Mouse (Mus musculus): ENCODE measurements around the gene Olfr448. TPM values are rescaled to one million over a fixed set of nuclear protein-coding genes. Genes with fewer than 3 reads are reported as not detected.

Olfr448 gene
- total RNA-seq (2023; ENCODE audit: inconsistent age) = not detected in 4 replicates

GRCm38 (mm10) chr6:42890141-42890540, at the start of gene Olfr448:
Gene Olfr448, plus strand, starts transcription at chr6:42890441.

GRCm38 (mm10) chr6:42908578-42908977, 18.3 kb downstream of the Olfr448 start, which contains the start of gene Olfr447:
Gene Olfr447, plus strand, starts transcription at chr6:42908878.

GRCm38 (mm10) chr6:42921077-42921476, 30.8 kb downstream of the Olfr448 start, which contains the start of gene Olfr446:
Gene Olfr446, plus strand, starts transcription at chr6:42921377.

Other genes with a start within 250 kb of the Olfr448 start
- gene Tcaf2, start 245.2 kb upstream of the Olfr448 start, total RNA-seq (2023; ENCODE audit: inconsistent age) = not detected in 4 replicates
- gene Tcaf1, start 180.4 kb upstream of the Olfr448 start, total RNA-seq (2023; ENCODE audit: inconsistent age) = not detected in 4 replicates
- gene Olfr453, start 151.1 kb upstream of the Olfr448 start, total RNA-seq (2023; ENCODE audit: inconsistent age) = not detected in 4 replicates
- gene Olfr38, start 134.0 kb upstream of the Olfr448 start, total RNA-seq (2023; ENCODE audit: inconsistent age) = not detected in 4 replicates
- gene Olfr452, start 105.3 kb upstream of the Olfr448 start, total RNA-seq (2023; ENCODE audit: inconsistent age) = not detected in 4 replicates
- gene Olfr450, start 78.5 kb upstream of the Olfr448 start, total RNA-seq (2023; ENCODE audit: inconsistent age) = not detected in 4 replicates
- not detected in 4 replicates for gene Olfr449, start 56.1 kb upstream of the Olfr448 start, total RNA-seq (2023; ENCODE audit: inconsistent age)
- gene Olfr447, start 18.4 kb downstream of the Olfr448 start, total RNA-seq (2023; ENCODE audit: inconsistent age) = not detected in 4 replicates
- not detected in 4 replicates for gene Olfr446, start 30.9 kb downstream of the Olfr448 start, total RNA-seq (2023; ENCODE audit: inconsistent age)
- gene Olfr444, start 58.6 kb downstream of the Olfr448 start, total RNA-seq (2023; ENCODE audit: inconsistent age) = not detected in 4 replicates
- not detected in 4 replicates for gene Olfr441, start 215.9 kb downstream of the Olfr448 start, total RNA-seq (2023; ENCODE audit: inconsistent age)

Measured in B cell, adult (primary cell).